Mouse (Mus musculus): Measurements from ENCODE around the gene Itpr3.

Itpr3 gene

DNA sequence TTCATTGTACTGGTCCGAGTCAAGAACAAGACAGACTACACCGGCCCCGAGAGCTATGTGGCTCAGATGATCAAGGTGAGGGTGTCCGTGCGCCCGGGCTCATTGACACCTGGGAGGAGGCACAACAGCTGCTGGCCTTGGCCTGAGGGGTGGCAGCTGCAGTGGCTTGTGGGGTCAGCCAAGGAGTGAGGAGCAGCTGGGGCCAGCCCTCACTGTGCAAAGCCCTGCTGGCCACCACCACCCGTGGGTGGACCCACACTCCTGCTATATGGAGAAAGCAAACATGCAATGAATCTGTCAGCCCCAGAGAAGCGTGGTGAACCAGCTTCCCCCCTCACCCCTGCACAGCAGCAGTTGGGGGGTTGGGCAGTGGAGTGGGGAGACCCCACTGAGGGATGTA is 62.9 kb downstream of the Itpr3 start:
- no peak for DNase-seq (ENCODE audit: low spot score)

GRCm38 (mm10) chr17:27120561-27121024 is 63.5 kb downstream of the Itpr3 start:
- DNase-seq (ENCODE audit: low spot score), result peak; percentile 73

- DNase-seq (ENCODE audit: low spot score), result peak; percentile 24
These were observed 64.2 kb downstream of the Itpr3 start for GRCm38 (mm10) chr17:27121266-27121665.

- DNase-seq (ENCODE audit: low spot score), result no peak
These were observed 64.7 kb downstream of the Itpr3 start for GRCm38 (mm10) chr17:27121781-27122180.

GRCm38 (mm10) chr17:27122701-27123100 is 65.6 kb downstream of the Itpr3 start:
- DNase-seq (ENCODE audit: low spot score), result no peak

GRCm38 (mm10) chr17:27123103-27123502 is 66.0 kb downstream of the Itpr3 start:
- DNase-seq (ENCODE audit: low spot score), result no peak

DNA sequence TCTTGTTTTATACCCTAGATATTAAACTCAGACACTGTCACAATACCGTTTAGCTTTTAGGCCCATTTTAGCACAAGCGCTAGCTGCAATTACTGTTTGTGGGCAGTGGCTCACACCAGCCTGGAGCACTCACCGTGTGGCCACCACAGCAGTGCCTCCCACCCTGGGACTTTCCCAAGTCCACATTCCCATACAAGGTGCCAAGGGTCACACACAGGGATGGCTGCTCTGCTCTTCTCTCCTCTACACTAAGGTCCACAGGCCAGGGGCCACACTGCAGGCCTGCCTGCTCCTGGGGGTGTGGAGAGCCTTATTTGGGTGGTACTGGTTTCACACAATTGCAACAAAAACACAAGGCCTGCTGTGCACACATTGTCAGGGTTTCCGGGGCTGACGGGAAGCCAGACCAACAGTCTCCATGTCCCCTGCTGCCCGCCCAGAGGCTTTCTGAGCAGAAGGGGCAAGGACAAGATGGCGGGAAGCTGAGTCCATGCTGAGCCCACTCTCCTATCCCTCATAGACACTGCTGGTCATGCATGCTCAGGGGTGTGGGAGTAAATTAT is 66.8 kb downstream of the Itpr3 start:
- no peak for DNase-seq (ENCODE audit: low spot score)

DNA sequence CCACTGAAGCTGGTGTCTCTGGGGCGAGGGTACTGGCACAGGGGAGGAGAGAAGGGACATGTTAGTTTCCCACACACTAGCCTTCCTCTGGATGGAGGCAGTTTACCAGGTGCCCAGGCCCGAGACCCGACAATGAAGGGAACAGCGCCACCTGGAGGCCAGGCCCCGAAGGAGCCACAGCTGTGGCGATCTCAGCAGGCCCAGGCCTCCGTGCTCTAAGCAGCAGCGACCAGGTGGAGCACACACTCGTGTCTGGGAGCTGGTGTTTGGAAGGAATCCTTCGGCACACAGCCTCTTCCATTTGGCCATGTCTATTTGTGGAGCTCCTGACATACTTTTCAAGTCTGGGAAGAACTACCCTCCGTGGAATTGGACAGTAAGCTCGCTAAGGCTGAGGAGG is 68.1 kb downstream of the Itpr3 start:
- peak; percentile 84 for DNase-seq (ENCODE audit: low spot score)

- DNase-seq (ENCODE audit: low spot score), result no peak
These were observed 68.6 kb downstream of the Itpr3 start for GRCm38 (mm10) chr17:27125669-27126202.

- DNase-seq (ENCODE audit: low spot score), result no peak
These were observed 69.9 kb downstream of the Itpr3 start for GRCm38 (mm10) chr17:27126974-27127373.

- DNase-seq (ENCODE audit: low spot score), result no peak
These were observed 71.1 kb downstream of the Itpr3 start for GRCm38 (mm10) chr17:27128189-27128588.

DNA sequence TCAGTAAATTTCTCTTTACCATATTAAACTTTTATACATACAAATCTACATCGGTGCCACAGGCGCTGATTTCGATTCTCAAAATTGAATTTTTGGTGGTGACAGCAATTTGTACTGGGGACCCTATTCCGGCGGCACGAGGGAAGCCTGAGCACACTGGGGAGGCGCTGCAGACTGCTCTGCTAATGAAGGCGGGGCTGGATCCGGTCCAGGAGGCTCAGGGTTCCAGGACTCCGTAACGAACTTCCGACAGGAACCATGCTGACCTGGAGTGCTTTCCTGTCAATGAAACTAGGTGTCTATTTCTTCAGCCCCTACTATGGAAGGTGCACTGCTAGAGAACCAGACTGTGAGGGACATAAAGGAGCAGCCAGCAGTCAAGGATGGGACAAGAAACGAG is 72.2 kb downstream of the Itpr3 start:
- DNase-seq (ENCODE audit: low spot score), result no peak

- DNase-seq (ENCODE audit: low spot score), result no peak
These were observed 72.7 kb downstream of the Itpr3 start for GRCm38 (mm10) chr17:27129819-27130218.

DNA sequence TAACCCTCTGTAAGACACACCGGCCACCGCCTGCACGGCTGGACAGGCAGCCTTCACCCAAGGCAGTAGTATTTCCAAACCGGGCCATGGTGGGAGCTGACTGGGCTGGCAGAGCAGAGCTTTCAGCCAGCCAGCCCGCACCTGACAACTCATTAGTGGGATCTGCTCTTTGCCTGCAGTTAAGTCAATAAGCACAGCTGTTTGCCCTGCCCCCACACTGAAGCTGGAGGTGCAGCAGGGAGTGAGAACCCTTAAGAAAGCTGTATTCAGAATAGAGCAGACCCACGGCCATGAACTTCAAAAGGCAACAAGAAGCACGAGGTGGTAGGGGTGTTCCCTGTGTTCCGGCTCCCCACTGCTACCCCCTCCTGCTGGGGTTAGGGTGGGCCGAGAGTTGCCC is 73.1 kb downstream of the Itpr3 start:
- no peak for DNase-seq (ENCODE audit: low spot score)

- DNase-seq (ENCODE audit: low spot score), result no peak
These were observed 74.1 kb downstream of the Itpr3 start for GRCm38 (mm10) chr17:27131240-27131665.

DNA sequence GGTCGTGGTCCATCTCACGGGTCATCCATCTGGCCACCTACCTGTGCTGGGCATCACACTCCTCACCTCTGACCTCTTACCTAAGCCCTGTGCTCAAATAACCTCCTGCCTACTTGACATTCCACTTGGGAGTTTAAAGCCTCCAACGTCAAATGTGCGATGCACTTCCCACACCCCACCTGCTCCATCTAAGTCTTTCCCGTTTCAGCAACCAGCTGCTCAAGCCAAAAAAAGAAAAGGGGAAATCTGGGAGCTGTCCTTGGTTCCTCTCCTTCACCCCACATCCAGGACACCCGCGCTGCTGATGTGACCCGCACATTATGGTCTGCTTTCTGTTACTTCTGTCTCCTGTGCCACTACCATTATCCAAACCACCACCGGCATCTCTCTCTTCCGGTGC is 75.1 kb downstream of the Itpr3 start:
- DNase-seq (ENCODE audit: low spot score), result no peak

- peak; percentile 99 for DNase-seq (ENCODE audit: low spot score)
These were observed 76.5 kb downstream of the Itpr3 start, which contains the start of gene Uqcc2 for GRCm38 (mm10) chr17:27133551-27134141. TSS of gene Uqcc2 (minus strand) at chr17:27133916.

DNA sequence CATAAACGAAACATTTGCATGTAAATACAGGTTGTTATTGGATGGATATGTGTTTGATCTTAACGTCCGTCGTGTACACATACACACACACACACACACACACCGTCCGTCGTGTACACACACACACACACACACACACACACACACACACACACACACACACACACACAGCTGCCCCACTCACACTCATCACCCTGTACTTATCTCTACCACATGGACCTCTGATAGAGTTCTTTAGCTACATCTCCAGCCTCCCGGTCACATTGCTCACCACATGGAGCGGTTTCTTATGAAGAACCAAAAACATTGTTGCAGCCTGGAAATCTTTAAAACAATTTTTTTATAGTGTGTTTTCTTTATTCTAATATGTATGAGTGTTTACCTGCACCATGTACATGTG is 77.1 kb downstream of the Itpr3 start:
- DNase-seq (ENCODE audit: low spot score), result no peak

DNA sequence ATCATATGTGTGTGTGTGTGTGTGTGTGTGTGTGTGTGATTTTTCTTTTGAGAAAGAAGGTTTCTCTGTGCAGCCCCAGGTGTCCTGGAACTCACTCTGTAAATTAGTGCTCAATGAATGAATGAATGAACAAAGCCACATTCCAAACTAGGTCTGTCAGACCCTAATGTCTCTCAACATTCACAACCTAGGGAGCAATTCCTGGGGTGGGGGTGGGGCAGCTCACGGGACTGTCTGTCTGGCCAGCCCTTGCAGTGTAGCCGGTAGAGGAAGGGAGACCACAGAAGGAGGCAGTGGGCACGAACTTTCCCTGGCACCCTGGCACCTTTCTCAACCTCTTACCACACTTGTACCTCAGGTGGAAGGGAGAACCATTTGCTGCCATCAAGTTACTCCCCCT is 77.6 kb downstream of the Itpr3 start:
- DNase-seq (ENCODE audit: low spot score), result no peak

GRCm38 (mm10) chr17:27138396-27138795 is 81.3 kb downstream of the Itpr3 start:
- no peak for DNase-seq (ENCODE audit: low spot score)

- DNase-seq (ENCODE audit: low spot score), result no peak
These were observed 82.2 kb downstream of the Itpr3 start for GRCm38 (mm10) chr17:27139304-27139703.

- no peak for DNase-seq (ENCODE audit: low spot score)
These were observed 83.2 kb downstream of the Itpr3 start for GRCm38 (mm10) chr17:27140262-27140661.

- DNase-seq (ENCODE audit: low spot score), result no peak
These were observed 84.9 kb downstream of the Itpr3 start for GRCm38 (mm10) chr17:27141971-27142450.

- DNase-seq (ENCODE audit: low spot score), result no peak
These were observed 87.0 kb downstream of the Itpr3 start for GRCm38 (mm10) chr17:27144152-27144551.

Data from embryo, embryonic 10 days (tissue).